Mouse (Mus musculus): ENCODE measurements around the gene Col25a1. TPM values are rescaled to one million over a fixed set of nuclear protein-coding genes. Genes with fewer than 3 reads are reported as not detected.

Gene Col25a1
- total RNA-seq, 4 experiments from 2014 or later, result 4.0 to 7.9 (median 4.8) TPM

GRCm38 (mm10) chr3:130327039-130328015, 196.0 kb downstream of the Col25a1 start:
- no peak for DNase-seq

GRCm38 (mm10) chr3:130328909-130329308, 197.6 kb downstream of the Col25a1 start:
- no peak for DNase-seq

DNA sequence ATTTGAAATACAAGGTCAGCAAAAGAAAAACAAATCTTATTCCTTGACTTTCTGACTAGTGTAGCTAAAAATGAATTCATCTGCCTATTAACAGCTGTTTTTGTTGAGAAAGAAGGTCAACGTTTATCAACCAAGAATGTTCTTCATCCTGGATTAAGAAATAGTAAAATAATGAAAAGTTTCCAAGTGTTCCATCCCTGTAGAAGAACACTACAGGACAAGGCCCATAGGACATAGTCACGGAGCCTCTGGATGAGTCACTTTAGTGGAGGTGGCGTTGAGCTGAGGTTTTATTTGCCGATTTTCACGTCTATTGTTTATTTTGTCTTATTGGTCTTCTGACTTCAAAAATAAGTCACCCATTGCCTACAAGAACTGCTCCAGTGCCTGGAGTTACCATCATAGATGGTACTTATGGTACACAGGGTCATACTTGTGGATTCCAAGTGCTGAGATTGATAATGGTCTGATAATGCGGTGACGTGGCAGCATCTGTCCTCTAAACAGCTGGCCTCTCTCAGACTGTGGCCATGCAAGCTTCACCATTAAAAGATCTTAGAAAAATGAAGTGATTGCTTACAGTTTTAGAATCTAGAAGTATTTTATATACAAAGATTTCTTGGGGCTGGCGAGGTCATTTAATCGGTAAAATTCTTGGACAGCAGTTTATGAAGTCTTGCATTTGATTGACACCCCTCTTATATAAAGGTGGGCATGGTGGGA, 198.7 kb downstream of the Col25a1 start:
- DNase-seq, result no peak

GRCm38 (mm10) chr3:130330556-130330950, 199.3 kb downstream of the Col25a1 start:
- DNase-seq, result no peak

DNA sequence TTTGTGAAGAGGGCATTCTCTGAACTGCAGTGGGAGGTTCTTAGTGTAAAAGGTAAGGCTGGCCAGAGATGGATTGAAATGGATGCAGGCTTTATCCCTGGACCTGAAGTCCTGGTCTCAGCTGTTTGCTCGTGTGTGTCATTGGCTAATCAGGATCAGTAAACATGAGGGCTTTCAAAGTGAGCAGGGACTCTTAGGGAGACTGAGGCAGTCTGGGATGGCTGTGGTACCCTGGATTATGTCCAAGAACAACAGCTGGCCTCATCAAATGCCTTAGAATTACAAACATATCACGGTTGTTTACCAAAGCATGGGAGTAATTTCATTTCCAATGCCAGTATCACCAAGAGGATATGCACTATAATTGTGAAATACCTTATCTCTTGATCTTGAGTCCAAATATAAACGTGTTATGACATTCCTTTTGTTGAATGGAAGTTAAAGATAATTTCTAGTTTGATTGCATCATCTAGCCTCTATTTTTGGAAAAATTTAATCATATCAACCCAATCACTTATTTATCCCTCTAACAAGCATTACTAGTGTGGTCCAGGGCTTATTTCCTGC, 201.1 kb downstream of the Col25a1 start:
- DNase-seq, result no peak

DNA sequence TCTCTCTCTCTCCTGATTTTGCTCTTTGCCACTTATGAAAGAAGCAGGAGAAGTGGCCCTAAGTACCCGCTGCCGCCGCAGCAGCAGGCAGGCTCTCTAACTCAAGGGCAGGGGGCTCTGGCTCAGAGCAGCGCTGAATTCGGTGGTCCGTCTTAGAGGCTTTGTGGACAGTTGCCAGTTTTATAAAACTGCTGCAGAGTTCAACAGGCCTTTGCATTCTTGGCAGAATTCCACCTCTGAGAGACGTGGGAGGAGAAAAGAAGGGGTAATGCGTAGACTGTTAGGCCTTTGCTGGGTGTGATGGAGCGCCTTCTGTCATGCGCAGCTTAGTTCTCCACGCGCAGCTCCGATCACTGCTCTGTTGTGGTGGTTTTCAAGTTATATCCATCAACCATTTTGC, 206.6 kb downstream of the Col25a1 start:
- DNase-seq, result peak; percentile 5

- DNase-seq, result no peak
Observed at GRCm38 (mm10) chr3:130338371-130338770, 207.1 kb downstream of the Col25a1 start.

GRCm38 (mm10) chr3:130350161-130350560, 218.9 kb downstream of the Col25a1 start:
- no peak for DNase-seq

- DNase-seq, result no peak
Observed at GRCm38 (mm10) chr3:130354399-130355039, 223.2 kb downstream of the Col25a1 start.

DNA sequence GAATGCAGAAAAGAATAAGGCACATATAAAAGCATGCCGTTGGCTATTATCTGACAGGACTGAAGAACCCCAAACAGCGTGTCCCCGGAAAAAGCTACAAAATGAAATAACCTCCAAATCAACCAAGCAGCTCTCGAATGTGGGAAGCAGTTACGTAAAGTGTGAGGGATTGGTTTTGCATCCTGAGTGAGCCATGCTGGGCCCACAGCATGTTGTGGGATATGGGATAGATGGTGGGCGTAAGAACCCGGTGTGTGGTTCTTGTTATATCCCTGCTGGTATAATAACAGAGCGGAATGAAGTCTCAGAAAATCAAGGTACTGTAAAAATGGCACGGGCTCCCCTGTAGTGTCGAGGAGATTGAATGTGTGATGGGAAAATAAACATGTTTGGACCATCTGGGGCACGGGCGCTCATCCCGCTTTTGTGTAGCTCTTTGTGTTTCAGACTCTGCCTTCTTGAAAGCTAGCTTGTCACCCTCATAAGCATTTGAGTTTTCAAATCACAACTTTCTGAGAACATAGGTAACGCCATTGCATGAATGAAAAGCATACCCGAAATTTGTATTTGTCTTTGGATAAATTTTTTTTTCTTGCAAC, 225.4 kb downstream of the Col25a1 start:
- DNase-seq, result no peak

DNA sequence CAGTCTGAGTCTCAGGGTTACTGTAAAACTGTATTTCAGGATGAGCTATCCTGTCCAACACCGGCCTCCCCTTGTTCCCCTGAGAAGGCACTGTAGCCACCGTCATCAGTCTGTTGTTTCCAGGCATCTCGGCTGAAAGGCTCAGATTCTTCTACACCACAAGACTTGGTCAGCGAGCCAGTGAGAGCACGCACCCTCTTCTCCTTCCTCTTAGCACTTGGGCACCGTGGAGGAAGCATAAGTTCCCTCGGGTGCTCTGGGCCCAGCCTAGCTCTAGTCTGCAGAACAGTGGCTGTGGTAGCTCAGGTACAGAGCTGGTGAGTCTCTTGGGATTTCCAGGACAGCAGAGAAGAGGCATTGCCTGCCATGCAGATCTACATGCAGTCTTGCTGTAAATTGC, 229.5 kb downstream of the Col25a1 start:
- DNase-seq, result no peak

DNA sequence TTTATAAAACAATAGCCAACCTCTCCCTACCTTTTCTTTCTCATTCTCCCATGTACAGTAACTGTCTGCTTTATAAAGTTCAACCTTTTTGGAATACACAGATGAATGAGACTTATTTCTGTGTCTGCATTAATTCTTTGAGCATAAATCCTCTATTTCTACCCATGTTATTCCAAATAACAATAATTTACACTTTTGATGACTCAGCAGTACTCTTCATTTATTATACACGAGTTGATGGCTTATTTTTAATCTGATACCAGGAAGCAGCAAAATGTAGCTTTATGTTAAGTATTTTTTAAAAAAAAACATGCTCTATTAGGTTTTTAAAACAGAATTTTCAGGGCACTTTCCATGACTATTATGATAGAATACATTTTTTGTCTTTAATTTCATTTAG, 230.6 kb downstream of the Col25a1 start:
- DNase-seq, result no peak

- no peak for DNase-seq
Observed at GRCm38 (mm10) chr3:130362797-130363367, 231.6 kb downstream of the Col25a1 start.

DNA sequence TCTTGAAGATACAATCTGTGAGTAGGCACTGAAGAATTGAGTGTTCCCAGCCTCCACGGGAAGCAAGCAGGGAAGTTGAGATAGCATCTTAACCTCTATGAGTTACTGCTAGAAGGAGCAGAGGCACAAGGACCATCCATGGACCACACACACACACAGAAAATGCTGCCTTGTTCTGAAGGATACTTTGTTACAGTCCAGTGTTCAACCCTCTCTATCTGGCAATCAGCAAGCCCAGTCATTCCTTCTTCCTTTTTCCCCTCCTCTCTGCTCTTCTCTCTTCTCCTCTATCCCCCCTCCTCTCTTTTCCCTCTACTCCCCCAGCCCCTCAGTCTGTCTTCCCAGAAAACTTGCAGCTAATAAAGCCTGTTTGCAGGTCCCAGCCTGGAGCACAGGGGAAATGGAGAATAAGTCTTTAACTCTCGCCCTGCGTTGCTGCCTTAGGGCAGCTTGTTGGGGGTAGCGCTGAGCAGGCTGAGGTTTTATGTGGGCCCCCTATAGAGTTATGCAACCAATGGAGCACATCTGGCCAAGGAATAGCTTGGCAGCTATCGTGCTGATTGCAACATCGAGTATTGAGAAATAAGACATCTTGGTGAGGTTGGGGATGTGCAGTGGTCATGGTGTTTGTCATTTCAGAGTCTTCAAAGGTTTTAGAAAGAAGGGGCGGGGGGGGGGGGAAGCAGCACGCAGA, 235.8 kb downstream of the Col25a1 start:
- no peak for DNase-seq

- no peak for DNase-seq
Observed at GRCm38 (mm10) chr3:130368352-130368751, 237.1 kb downstream of the Col25a1 start.

DNA sequence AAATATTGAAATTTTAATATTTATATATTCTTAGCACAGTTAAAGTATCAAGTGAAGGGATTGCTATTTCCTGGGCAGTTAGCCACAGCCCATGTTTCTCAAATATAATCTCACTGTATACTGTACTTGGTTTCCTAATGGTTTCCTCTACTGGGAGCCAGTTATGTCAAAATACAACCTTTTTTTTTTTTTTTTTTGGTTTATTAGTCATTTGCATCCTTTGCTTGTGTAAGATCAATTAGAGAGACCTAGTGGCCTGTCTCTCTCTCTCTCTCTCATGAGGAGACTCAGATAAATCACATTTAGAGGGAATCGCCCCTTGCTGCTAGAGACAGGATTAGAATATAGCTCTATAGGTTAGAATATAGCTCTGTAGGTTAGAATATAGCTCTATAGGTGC, 237.8 kb downstream of the Col25a1 start:
- no peak for DNase-seq

DNA sequence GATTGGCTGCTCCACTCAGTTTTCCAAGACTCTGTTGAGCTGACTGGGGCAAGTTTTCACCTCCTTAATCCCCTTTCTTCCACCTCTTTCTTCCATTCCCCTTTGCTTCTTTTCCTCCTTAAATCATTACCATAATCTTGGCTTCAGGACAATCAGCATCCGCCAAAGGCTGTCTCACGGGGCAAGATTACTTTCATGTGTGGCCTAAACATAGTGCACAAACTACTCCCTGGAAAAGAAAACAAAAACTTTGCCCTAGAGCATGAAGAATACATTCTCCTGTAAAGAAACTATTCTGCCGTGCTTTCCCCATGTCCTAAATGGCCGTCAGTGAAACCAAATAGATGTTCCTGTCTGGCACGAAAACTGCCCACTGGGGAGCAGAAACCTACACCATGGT, 238.9 kb downstream of the Col25a1 start:
- DNase-seq, result no peak

DNA sequence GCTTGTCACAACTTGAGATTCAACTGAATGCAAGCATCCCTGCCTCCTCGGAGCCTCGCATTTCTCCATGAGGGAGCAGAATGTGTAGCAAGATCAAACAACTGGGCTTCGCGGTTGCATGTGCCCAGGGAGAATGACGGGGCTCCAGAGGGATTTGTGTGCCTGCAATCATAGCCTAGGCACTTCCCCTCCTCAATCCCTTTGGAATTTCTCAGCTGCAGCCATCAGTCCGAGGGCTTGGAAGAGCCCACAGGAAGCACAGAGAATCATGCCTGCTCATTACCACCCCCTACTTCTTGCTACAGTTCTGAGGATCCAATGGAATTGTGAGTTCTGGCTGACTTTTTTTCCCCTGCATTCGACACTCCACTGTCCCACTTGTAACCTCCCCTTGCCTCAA, 241.8 kb downstream of the Col25a1 start:
- DNase-seq, result no peak

DNA sequence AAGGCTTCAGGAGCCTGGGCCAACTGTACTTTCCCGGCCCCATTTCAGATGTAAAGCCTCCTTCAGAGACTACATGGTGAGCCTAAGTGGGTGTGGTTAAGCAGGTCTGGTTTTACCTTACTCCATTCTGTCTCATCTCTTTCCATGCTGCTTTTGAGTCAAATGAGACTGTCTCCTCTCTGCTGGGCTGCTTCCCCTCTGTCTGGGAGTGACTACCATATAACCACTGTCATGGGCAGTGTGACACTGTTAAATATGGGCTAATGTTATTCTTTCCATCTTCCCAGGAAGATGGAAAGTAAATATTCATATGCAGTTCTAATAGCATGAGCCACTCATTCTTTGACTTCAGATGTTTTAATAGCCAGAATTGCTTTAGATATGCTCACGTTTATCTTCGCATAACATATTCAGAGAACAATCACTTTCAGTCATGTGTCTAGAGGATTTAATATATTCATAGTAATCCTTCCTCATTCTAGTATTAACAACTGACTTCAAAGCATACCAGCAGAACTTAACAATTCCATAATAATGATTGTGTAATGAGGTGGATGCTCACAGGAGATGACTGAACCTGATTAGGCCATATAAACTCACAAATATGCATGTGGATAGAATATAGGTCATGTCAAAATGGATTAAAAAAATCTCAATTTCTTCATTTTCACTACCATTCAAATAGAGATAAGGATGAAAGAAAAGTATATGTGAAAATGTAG, 243.5 kb downstream of the Col25a1 start:
- no peak for DNase-seq

DNA sequence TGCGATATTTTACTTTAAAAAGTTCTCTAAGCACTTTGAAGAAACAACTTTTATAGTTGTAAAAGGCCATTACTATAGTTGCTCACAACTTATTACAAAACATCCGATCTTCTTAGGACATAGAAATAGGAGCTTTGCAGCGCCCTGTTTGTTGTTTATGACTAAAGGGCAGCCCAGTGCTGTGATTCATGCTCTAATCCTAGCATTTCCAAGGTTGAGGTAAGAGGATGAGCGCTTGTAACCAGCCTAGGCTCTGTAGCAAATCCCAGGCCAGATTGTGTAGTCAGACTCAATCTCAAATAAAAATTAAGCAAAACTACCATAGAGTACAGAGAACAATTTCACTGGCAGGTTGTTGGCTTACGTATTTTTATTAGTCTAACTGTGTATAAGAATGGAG, 246.5 kb downstream of the Col25a1 start:
- DNase-seq, result peak; percentile 26

GRCm38 (mm10) chr3:130378626-130379025, 247.3 kb downstream of the Col25a1 start:
- DNase-seq, result no peak
